Mouse (Mus musculus) heart, adult 9 months (tissue): ENCODE measurements at regions not wholly inside any gene's neighbourhood (a gene's known extent, or its start where the extent isn't known, plus 50 kb on each side); places are given as distances from the start of the nearest gene placed in this dataset.
A peak's percentile ranks its signal among the peaks of the same experiment; 100 is the strongest.

Experiments used
- DNase-seq, 2 experiments: peaks; one replicate each; pipeline ENCODE4 v3.0.0; 2022; ENCODE audit warnings: low spot score in 2 of 2

GRCm38 (mm10) chr4:131097421-131097820 is 153.2 kb downstream of the Matn1 start:
- DNase-seq = no peak

GRCm38 (mm10) chr4:131100093-131100795 is 156.1 kb downstream of the Matn1 start:
- no peak for DNase-seq

- no peak for DNase-seq
Observed at GRCm38 (mm10) chr4:131100796-131101156, 156.6 kb downstream of the Matn1 start.

- no peak for DNase-seq
Observed at GRCm38 (mm10) chr4:131102163-131102562, 158.0 kb downstream of the Matn1 start.

- DNase-seq = no peak
Observed at GRCm38 (mm10) chr4:131107127-131107857, 163.1 kb downstream of the Matn1 start.

- DNase-seq = no peak
Observed at GRCm38 (mm10) chr4:131112536-131112935, 168.4 kb downstream of the Matn1 start.

GRCm38 (mm10) chr4:131113727-131114303 is 169.6 kb downstream of the Matn1 start:
- no peak for DNase-seq

- DNase-seq = peak in 1 of 2 experiments; percentile 24
Observed at GRCm38 (mm10) chr4:131115247-131115646, 171.1 kb downstream of the Matn1 start.

GRCm38 (mm10) chr4:131118586-131118985 is 174.4 kb downstream of the Matn1 start:
- no peak for DNase-seq

GRCm38 (mm10) chr4:131119621-131120020 is 175.4 kb downstream of the Matn1 start:
- no peak for DNase-seq

GRCm38 (mm10) chr4:131120680-131121079 is 176.5 kb downstream of the Matn1 start:
- DNase-seq = no peak

- DNase-seq = no peak
Observed at GRCm38 (mm10) chr4:131125975-131126374, 181.8 kb downstream of the Matn1 start.

GRCm38 (mm10) chr4:131126901-131127300 is 182.7 kb downstream of the Matn1 start:
- no peak for DNase-seq

- no peak for DNase-seq
Observed at GRCm38 (mm10) chr4:131128646-131129045, 184.5 kb downstream of the Matn1 start.

- DNase-seq = no peak
Observed at GRCm38 (mm10) chr4:131132201-131132600, 188.0 kb downstream of the Matn1 start.

GRCm38 (mm10) chr4:131132781-131133180 is 188.6 kb downstream of the Matn1 start:
- DNase-seq = no peak

GRCm38 (mm10) chr4:131135841-131136240 is 191.7 kb downstream of the Matn1 start:
- DNase-seq = no peak

GRCm38 (mm10) chr4:131138891-131139290 is 194.7 kb downstream of the Matn1 start:
- no peak for DNase-seq

- DNase-seq = no peak
Observed at GRCm38 (mm10) chr4:131141890-131142465, 197.8 kb downstream of the Matn1 start.

GRCm38 (mm10) chr4:131145507-131145906 is 201.3 kb downstream of the Matn1 start:
- no peak for DNase-seq

GRCm38 (mm10) chr4:131148042-131148747 is 204.0 kb downstream of the Matn1 start:
- DNase-seq = no peak

- no peak for DNase-seq
Observed at GRCm38 (mm10) chr4:131149466-131149865, 205.3 kb downstream of the Matn1 start.
